Mouse (Mus musculus): ENCODE results near the gene Fat4.

The Fat4 gene

DNA sequence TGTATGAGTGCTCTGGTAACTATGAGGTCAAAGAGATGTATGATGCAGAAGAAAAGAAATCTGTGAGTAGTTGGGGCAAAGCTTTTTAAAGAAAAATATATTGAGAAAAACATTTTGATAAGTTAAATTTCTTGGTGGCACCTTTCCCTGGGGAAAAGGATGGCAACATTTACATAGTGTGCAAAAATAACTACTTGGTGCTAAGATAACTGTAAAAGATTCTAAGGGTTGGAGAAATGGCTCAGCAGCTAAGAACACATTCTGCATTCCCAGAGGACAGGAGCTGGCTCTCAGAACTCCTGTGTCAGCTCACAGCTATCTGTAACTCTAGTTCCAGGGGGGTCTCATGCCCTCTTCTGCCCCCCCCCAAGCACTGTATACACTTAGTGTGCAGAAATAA lies 99.6 kb downstream of the Fat4 start:
- DNase-seq: no peak

- DNase-seq: no peak
Observed at GRCm38 (mm10) chr3:38989181-38989580, 102.4 kb downstream of the Fat4 start.

DNA sequence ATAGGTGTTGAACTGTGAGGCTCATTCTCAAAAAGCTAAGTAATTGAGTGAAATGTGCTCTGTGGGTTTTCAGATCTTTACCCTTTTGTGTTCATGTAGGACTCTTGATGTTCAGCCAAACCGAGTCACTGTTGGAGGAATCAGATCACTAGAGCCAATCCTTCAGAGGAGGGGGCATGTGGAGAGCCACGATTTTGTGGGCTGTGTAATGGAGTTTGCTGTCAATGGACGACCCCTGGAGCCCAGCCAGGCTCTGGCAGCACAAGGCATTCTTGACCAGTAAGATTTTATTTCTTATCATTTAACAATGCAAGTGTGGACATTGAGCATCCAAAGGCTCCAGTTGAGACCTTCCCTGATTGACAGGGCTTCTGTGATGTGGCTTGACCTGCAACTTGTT lies 113.3 kb downstream of the Fat4 start:
- no peak for DNase-seq

DNA sequence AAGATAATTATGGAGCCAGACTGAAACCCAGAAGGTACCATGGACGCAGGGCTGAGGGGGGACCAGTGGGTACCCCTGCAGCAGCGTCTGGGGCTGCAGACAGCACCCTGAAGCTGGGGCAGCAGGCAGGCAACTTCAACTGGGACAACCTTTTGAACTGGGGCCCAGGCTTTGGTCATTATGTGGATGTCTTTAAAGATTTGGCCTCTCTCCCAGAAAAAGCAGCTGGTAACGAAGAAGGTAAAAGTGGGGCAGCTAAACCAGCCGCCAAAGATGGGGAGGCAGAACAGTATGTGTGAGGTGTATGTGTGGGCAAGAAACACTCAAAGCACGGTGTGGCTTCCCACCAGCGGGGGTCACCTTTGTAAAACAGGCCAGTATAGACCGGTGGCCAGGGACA lies 123.8 kb downstream of the Fat4 start:
- peak in 1 of 2 experiments; percentile 3 for DNase-seq

GRCm38 (mm10) chr3:39017633-39018032 lies 130.9 kb downstream of the Fat4 start:
- DNase-seq: no peak

DNA sequence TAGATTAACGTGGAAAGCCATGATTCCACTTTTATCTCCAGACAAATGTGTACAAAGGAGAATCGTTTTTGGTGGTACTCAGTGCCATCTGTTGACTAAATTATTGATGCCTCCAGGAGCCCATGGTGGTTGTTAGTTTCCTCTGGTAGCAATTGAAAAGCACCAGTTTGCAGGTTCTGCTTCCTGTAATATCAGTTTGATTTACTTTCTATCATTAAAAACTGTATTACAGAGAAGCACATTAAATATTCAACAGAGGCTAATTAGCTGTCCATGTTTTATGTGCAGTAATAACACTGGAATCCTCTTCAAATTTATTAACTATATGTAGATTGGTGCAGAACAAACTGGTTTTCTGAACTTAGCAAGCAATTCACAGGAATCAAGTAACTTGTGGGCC lies 149.4 kb downstream of the Fat4 start:
- DNase-seq: no peak

DNA sequence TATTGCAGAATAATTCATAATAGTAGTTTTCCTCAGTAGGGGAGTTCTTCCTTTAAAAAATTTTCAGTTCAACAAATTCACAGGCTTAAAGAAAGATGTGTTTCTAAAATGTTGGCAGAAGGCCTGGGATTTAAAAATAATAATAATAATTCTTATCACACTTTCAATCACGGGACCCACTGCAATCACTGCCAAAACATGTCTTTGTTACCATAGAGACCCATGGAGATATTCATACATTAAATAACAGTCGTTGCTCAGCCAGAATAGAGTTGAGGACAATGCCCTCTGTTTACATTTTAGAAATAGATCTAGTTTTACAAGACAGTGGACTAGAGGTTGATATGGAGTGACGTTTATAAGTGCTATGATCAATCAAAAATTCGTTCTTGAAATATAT lies 159.7 kb downstream of the Fat4 start:
- DNase-seq: no peak

GRCm38 (mm10) chr3:39047621-39048303 lies 161.0 kb downstream of the Fat4 start:
- DNase-seq: no peak

GRCm38 (mm10) chr3:39048304-39048667 lies 161.5 kb downstream of the Fat4 start:
- no peak for DNase-seq

- no peak for DNase-seq
Observed at GRCm38 (mm10) chr3:39050130-39050529, 163.4 kb downstream of the Fat4 start.

DNA sequence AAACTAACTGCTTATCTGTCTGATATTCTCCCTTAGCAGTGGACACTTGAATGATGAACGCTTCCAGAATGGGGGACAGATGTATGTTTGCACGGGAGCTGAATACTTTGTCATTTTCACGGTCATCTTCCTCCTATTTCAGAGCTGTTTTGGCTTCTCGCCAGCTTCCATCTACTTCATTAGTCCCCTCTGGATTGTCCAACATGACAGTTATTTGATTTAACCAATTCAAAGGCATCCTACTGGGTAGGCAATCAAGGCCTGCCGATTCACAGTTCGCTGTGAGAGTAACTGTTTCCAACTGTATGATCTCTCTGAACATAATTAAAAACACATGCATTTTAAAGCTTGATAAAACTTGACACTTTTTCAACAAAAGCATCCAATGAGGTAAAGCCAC lies 166.3 kb downstream of the Fat4 start:
- no peak for DNase-seq

Data from cerebellum, postnatal 36 days (tissue).